Mouse (Mus musculus) adrenal gland, postnatal 4 days (tissue): Measurements from ENCODE around the gene Arsa. TPM values are rescaled to one million over a fixed set of nuclear protein-coding genes. Genes with fewer than 3 reads are reported as not detected.

Experiments used
- DNase-seq, 2 experiments: peaks; one replicate each; pipeline ENCODE4 v3.0.0; 2021 to 2022; ENCODE audit warnings: low spot score in 2 of 2, mixed read lengths in 2 of 2
- long read RNA-seq, 2 experiments: library from polyadenylated mRNA; stranded (forward); transcript quantifications; one replicate each; pipeline ENCODE4 v2.0.0; 2021
- total RNA-seq, 2 experiments: library from RNA; stranded (reverse); gene quantifications; 2 replicates each; pipeline ENCODE4 v1.2.3; 2021

Arsa gene
- total RNA-seq: 10 to 100 TPM; 24.4 to 25.0 TPM
- long read RNA-seq, experiment 1, partial matches to known transcripts: 7 of 9 reads
- long read RNA-seq, experiment 1, other reads (novel, unspliced or antisense): 2 of 9 reads
- long read RNA-seq, experiment 2, partial matches to known transcripts: 12 of 12 reads
- long read RNA-seq, experiment 2, other reads (novel, unspliced or antisense): 0 of 12 reads

- no peak for DNase-seq
Measured at GRCm38 (mm10) chr15:89477091-89477491, at the start of gene Arsa. Arsa (minus strand) TSS chr15:89477425.

GRCm38 (mm10) chr15:89526776-89527325 is 49.6 kb upstream of the Arsa start:
- no peak for DNase-seq

GRCm38 (mm10) chr15:89525896-89526295 is 48.7 kb upstream of the Arsa start:
- no peak for DNase-seq

- no peak for DNase-seq
Measured at GRCm38 (mm10) chr15:89525464-89525863, 48.2 kb upstream of the Arsa start.

- DNase-seq: no peak
Measured at GRCm38 (mm10) chr15:89524611-89525415, 47.6 kb upstream of the Arsa start.

- no peak for DNase-seq
Measured at GRCm38 (mm10) chr15:89524001-89524571, 46.9 kb upstream of the Arsa start.

GRCm38 (mm10) chr15:89523283-89523832 is 46.1 kb upstream of the Arsa start:
- no peak for DNase-seq

GRCm38 (mm10) chr15:89522566-89523282 is 45.5 kb upstream of the Arsa start:
- no peak for DNase-seq

GRCm38 (mm10) chr15:89521951-89522350 is 44.7 kb upstream of the Arsa start:
- no peak for DNase-seq

- no peak for DNase-seq
Measured at GRCm38 (mm10) chr15:89512679-89513078, 35.5 kb upstream of the Arsa start.

- no peak for DNase-seq
Measured at GRCm38 (mm10) chr15:89507751-89508150, 30.5 kb upstream of the Arsa start.

GRCm38 (mm10) chr15:89504838-89505237 is 27.6 kb upstream of the Arsa start:
- DNase-seq: no peak

GRCm38 (mm10) chr15:89501321-89501720 is 24.1 kb upstream of the Arsa start:
- no peak for DNase-seq

GRCm38 (mm10) chr15:89500221-89500791 is 23.1 kb upstream of the Arsa start:
- no peak for DNase-seq

- DNase-seq: peak in 1 of 2 experiments; percentile 22
Measured at GRCm38 (mm10) chr15:89499784-89500220, 22.6 kb upstream of the Arsa start.

- no peak for DNase-seq
Measured at GRCm38 (mm10) chr15:89498961-89499688, 21.9 kb upstream of the Arsa start, which contains the start of gene Shank3. Shank3 (plus strand) TSS chr15:89499623.

- no peak for DNase-seq
Measured at GRCm38 (mm10) chr15:89498049-89498960, 21.1 kb upstream of the Arsa start.

- no peak for DNase-seq
Measured at GRCm38 (mm10) chr15:89497391-89498048, 20.3 kb upstream of the Arsa start.
